Mouse (Mus musculus) midbrain, embryonic 13.5 days (tissue): ENCODE results near the gene Tmem82. TPM values are rescaled to one million over a fixed set of nuclear protein-coding genes. Genes with fewer than 3 reads are reported as not detected.

ENCODE experiments used
- ATAC-seq: fragments of 200-750 bp; cut with Nextera tagmentation; 2 replicates; pipeline ENCODE4 v1.8.0; 2017; ENCODE audit warnings: mild to moderate bottlenecking, moderate TSS enrichment, moderate library complexity
- H3K27ac ChIP-seq: fragments of 300-500 bp; sonication (generic); 2 replicates; pipeline ENCODE4 v1.5.1; 2015; ENCODE audit warnings: inconsistent platforms, mild to moderate bottlenecking, moderate library complexity
- H3K27me3 ChIP-seq: fragments of 300-500 bp; sonication (generic); 2 replicates; pipeline ENCODE4 v1.6.1; 2015; ENCODE audit warnings: mild to moderate bottlenecking, inconsistent platforms
- H3K36me3 ChIP-seq: fragments of 300-500 bp; sonication (generic); 2 replicates; pipeline ENCODE4 v1.6.1; 2015; ENCODE audit warnings: mild to moderate bottlenecking, inconsistent platforms
- H3K4me1 ChIP-seq: fragments of 300-500 bp; sonication (generic); replicated peaks from 2 replicates; pipeline ENCODE4 v1.6.1; 2015; ENCODE audit warnings: inconsistent platforms
- H3K4me2 ChIP-seq: fragments of 300-500 bp; sonication (generic); replicated peaks from 2 replicates; pipeline ENCODE4 v1.6.1; 2015; ENCODE audit warnings: moderate library complexity, mild to moderate bottlenecking, inconsistent platforms
- H3K4me3 ChIP-seq: fragments of 300-500 bp; sonication (generic); replicated peaks from 2 replicates; pipeline ENCODE4 v1.5.1; 2015; ENCODE audit warnings: mild to moderate bottlenecking, inconsistent platforms
- H3K9ac ChIP-seq: fragments of 300-500 bp; sonication (generic); replicated peaks from 2 replicates; pipeline ENCODE4 v1.6.1; 2015; ENCODE audit warnings: mild to moderate bottlenecking, inconsistent platforms
- H3K9me3 ChIP-seq: fragments of 300-500 bp; sonication (generic); 2 replicates; pipeline ENCODE4 v1.6.1; 2016; ENCODE audit warnings: mild to moderate bottlenecking, inconsistent platforms
- WGBS: fragments of 180-500 bp; shearing (Covaris S2); methylation state at CpG from one replicate; pipeline ENCODE4 v1.1.7; 2015; 5-methylcytosine and 5-hydroxymethylcytosine counted together
- polyA plus RNA-seq: library from polyadenylated mRNA; unstranded; fragments of >200 nt; fragmentation: Nextera tagmentation; extraction: Ambion mirVana; gene quantifications from 2 replicates; pipeline ENCODE4 v1.2.1, GENCODE M21; 2015

Tmem82 gene
- polyA plus RNA-seq, 1 experiment from 2014 or later = 0.27 TPM

DNA sequence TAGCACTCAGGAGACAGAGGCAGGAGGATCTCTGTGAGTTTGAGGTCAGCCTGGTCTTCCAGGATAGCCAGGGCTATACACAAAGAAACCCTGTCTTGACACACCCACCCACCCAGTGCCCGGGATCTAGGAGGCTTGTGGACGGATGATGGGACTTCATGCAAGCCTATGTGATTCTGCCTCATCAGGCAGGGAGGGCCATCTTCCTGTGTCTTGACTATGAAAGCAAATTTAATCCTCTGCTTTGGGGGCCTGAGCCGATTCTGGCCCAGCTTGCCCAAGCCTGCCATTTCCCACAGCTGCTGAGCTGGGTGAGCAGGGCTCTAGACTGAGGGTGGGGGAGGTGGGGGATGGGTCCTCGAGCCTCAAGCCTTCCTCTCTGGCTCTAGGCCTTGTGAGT is 14.5 kb downstream of the Tmem82 start:
- H3K27me3 ChIP-seq = peaks cover 16% of the 10 kb centered on the region
- ATAC-seq = no peak
- H3K9me3 ChIP-seq = no peaks in the 10 kb centered on the region
- no peak overlapping the region for H3K9ac ChIP-seq
- no peak overlapping the region for H3K4me2 ChIP-seq
- 67% methylated on average over 4 of the region's 4 CpGs for WGBS
- peaks cover 12% of the 10 kb centered on the region for H3K4me1 ChIP-seq
- no peak overlapping the region for H3K4me3 ChIP-seq
- H3K36me3 ChIP-seq = no peaks in the 10 kb centered on the region
- H3K27ac ChIP-seq = no peak overlapping the region

DNA sequence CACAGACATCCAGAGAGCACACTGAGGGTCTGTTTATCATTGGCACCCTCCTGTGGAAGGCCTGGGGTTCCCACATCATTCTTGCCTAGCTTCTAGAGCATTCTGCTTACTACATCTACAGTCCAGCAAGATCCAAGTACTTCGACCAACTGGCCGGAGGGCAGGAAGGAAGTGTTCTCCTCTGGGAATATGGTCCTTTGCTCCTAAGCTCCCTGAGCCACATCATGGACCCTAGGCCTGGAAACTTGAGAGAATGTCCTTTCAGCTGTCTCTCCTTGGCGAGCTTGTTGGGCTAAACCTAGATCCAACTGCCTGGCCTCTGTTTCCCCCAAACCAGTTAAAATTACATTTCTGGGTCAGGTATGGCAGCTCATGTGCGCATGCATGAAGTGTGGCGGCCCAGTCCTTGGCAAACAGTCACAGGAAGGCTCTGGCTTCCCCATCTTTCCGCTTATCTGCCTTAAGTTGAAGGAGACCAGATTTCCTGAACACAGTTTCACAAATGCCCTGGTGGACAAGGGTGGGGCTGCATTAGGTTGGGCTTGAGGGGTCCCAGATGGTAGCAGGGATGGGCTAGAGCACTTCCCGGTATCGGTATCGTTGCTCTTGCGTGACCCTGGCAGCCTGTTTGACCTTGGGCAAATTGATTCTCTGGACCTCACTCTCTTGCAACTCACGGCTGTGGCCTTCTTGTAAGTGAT is 15.8 kb downstream of the Tmem82 start:
- no peak for ATAC-seq
- no peak overlapping the region for H3K9ac ChIP-seq

DNA sequence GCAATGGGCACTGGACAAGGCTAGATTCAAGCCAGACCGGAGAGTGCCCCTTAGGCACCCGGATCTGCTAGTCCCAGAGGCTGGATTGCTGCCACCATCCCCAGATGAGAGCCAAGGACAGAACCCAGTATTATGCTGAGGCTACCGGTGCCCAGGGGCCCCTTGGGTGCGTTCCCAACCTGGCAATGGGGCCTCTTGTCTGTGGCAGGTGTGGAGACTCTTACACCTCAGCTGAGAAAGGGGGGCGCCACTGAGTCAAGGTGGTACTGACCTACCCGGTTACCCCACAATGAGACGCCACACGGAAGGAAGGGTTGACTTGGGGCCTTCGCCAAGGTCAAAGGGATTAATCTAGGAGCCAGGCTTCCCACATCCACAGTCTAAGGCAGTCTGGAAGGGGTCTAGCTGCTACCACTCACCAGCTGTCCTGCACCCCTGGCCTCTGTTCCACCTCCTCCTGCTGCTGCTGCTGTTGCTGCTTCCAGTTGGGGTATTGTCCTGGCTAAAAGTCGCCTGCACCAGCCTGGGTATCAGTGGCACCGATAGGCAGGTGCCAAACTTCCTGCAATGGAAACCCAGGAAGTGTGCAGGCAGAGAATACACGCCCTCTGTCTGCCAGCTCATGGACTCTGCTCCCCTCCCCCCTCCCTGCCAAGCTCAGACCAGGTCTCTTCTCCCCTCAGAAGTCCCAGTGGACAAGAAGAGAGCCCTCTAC is 17.1 kb downstream of the Tmem82 start:
- ATAC-seq = no peak
- H3K4me1 ChIP-seq = peaks cover 22% of the 10 kb centered on the region
- H3K9me3 ChIP-seq = no peaks in the 10 kb centered on the region
- H3K27me3 ChIP-seq = peaks cover 28% of the 10 kb centered on the region
- no peak overlapping the region for H3K4me3 ChIP-seq
- H3K36me3 ChIP-seq = no peaks in the 10 kb centered on the region
- 73% methylated on average over 12 of the region's 12 CpGs for WGBS
- no peak overlapping the region for H3K4me2 ChIP-seq
- H3K9ac ChIP-seq = no peak overlapping the region
- H3K27ac ChIP-seq = no peak overlapping the region

More for the DNA sequence above, 15.8 kb downstream of the Tmem82 start:
- WGBS = 88% methylated on average over 11 of the region's 11 CpGs
- no peaks in the 10 kb centered on the region for H3K9me3 ChIP-seq
- H3K4me3 ChIP-seq = no peak overlapping the region
- H3K4me1 ChIP-seq = peaks cover 22% of the 10 kb centered on the region
- H3K27me3 ChIP-seq = peaks cover 26% of the 10 kb centered on the region
- no peak overlapping the region for H3K4me2 ChIP-seq
- H3K27ac ChIP-seq = no peak overlapping the region
- no peaks in the 10 kb centered on the region for H3K36me3 ChIP-seq

DNA sequence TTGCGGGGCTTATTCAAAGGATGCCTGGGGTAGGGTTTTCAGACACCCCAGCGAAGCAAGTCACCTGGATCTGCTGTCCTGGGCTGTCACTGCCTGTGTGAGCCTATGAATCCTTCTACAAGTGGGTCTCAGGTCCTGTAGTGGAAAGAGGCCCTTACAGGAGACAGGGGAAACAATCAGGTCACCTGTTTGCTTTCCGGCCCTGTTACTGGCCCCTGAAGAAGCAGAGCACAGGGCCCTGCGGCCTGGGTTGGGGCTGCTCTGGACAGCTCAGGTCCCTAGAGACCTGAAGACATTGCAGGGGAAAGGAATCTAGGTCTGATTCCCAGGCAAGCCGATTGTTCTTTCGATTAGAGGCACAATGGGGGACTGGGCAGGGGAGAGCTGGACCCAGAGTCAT is 18.1 kb downstream of the Tmem82 start:
- ATAC-seq = 0 out of 2 replicates have a peak, but pooled peaks have one; percentile 22
- no peak overlapping the region for H3K4me2 ChIP-seq
- H3K36me3 ChIP-seq = no peaks in the 10 kb centered on the region
- no peak overlapping the region for H3K9ac ChIP-seq
- no peaks in the 10 kb centered on the region for H3K9me3 ChIP-seq
- H3K4me3 ChIP-seq = no peak overlapping the region
- peaks cover 28% of the 10 kb centered on the region for H3K27me3 ChIP-seq
- WGBS = 23% methylated on average over 6 of the region's 6 CpGs
- peaks cover 22% of the 10 kb centered on the region for H3K4me1 ChIP-seq
- no peak overlapping the region for H3K27ac ChIP-seq

DNA sequence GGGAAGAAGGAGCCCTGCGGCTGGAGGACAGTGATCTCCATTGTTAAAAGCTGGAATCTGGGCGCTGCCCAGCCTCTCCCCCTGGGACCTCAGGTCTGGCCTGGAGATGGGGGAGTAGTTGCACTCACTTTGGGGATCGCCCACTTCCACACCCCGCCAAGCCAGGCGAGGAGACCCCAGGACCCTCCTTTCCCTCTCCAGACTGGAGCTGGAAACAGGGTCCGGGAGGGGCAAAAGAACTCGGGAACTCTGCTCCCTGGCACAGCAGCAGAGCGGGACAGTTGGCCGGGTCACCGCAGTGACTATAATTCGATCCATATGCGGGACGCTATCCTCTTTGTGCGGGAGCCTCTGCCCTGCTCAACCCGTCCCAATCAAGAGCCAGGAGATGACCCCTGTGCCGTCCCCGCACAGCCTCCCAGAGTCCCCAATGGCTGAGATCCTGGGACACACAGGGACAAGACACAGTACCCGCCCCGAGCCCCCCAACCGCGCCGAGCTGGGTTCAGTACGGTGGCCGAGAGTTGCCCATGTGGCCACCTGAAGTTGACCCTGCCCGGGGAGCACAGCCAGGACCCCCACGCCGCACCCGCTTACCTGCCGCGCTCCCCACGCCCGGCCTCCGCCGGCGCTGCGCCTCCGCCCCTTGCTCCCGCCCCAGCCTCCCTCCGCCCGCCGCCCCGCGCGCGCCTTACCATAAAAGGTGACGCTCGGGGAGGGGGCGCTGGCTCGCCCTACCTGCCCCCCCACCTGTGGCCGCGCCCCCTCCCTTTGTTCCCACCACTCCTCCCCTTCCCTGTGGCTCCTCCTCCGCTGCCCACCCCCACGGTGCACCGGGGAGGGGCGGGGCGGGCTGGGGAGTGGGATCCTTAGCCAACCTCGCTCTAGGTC is 18.9 kb downstream of the Tmem82 start:
- 1% methylated on average over 45 of the region's 57 CpGs for WGBS
- H3K4me1 ChIP-seq = peaks cover 22% of the 10 kb centered on the region
- peak overlapping the region; percentile 59 for H3K4me3 ChIP-seq
- peaks cover 4% of the 10 kb centered on the region; the same call in 1 of the 2 replicates for H3K36me3 ChIP-seq
- peaks cover 28% of the 10 kb centered on the region for H3K27me3 ChIP-seq
- H3K9ac ChIP-seq = peak overlapping the region; percentile 73
- H3K4me2 ChIP-seq = peak overlapping the region; percentile 89
- no peak overlapping the region for H3K27ac ChIP-seq
- no peaks in the 10 kb centered on the region for H3K9me3 ChIP-seq
- peak; percentile 47 for ATAC-seq

DNA sequence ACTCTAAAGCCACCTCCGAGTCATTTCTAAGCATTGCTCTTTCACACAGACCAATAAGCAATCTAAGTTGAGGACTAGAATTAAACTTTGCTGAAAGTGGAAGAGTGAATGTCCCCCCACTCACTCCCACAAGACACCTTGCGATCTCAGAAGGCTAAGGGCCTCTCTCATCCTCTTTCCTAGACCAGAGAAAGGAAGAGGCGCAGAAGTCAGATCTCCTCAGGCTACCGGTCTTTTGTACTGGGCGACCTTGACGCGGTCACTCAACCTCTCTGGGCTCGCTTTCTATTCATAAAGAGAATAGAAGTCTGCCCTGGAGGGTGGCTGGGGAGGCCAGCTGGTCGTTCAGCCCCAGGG is 19.6 kb downstream of the Tmem82 start:
- Histone ChIP-seq H3K4me1 (peaks cover 22% of the 10 kb centered on the region), H3K27ac (no peak overlapping the region), H3K27me3 (peaks cover 28% of the 10 kb centered on the region), H3K4me2 (peak overlapping the region; percentile 89), H3K9me3 (no peaks in the 10 kb centered on the region), H3K9ac (peak overlapping the region; percentile 73), H3K4me3 (peak overlapping the region; percentile 59), H3K36me3 (peaks cover 9% of the 10 kb centered on the region; the same call in 1 of the 2 replicates)
- no peak for ATAC-seq
- under 1% methylated on average over 9 of the region's 9 CpGs for WGBS

DNA sequence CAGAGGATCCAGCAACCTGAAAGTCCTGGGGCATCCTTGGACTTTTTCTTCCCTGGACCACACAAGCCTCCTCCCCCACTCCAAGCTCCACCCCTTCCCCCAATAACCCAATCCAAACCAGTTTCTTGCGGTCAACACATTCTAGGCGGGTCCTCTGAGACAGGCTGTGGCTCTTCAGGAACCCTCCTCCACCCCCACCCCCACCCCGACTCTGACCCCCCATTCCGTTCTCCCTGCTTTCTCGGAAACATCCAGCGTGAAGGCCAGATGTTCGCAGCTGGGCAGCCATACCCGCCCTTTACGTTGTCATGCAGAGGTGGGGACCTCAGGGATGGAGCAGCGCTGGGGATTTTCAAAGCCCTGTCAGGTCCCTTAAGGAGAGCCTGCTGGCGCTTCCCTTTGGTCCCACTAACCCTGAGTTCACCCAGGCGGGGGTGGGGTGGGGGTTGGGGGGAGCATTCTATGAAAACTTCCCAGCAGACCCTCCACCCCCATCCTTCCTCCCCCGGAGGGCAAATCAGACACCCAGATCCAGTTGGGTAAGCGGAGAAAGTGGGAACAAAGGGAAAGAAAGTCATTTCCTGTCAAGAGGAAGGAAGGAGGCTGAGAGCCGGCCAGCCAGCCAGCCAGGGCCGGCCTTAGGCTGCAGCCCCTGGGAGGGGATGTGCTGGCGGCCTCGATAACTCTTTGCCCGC is 20.1 kb downstream of the Tmem82 start:
- peak; percentile 37; the same call in 1 of the 2 replicates for ATAC-seq
- WGBS = 1% methylated on average over 19 of the region's 19 CpGs
- Histone ChIP-seq H3K4me3 (peak overlapping the region; percentile 59), H3K4me2 (peak overlapping the region; percentile 89), H3K27me3 (peaks cover 28% of the 10 kb centered on the region), H3K36me3 (peaks cover 9% of the 10 kb centered on the region; the same call in 1 of the 2 replicates), H3K9me3 (no peaks in the 10 kb centered on the region), H3K4me1 (peaks cover 22% of the 10 kb centered on the region), H3K9ac (peak overlapping the region; percentile 73; the same call in 1 of the 2 replicates), H3K27ac (no peak overlapping the region)

DNA sequence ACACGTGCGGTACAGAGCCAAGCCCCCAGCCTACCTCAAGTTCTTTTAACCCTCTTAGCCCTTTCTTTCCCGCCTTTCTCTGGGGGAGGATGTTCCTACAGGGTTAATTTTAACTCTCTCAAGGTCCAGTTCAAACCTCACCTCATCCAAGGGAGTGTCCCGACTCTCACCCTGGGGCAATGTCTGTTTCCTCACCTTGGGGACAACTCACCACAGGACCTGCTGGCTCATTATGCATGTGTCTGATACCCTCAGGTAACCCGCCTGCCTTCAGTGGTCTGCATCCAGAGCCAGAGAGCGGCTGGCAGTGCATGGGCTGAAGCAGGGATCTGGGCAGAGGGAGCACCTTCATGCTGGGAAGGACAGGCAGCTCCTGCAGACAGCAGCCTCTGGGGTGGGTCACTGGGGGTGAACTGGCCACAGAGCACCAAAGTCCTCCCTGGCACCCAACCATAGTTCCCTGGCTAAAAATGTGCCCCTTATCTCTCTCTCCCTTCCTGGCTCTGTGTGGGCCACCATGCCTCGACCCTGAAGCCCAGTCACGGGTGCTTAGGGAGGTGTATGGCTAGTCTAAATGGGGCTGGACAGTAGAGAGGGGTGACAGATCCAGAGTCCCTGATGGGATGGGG is 21.6 kb downstream of the Tmem82 start:
- Histone ChIP-seq H3K4me1 (peaks cover 22% of the 10 kb centered on the region), H3K9me3 (no peaks in the 10 kb centered on the region), H3K4me3 (no peak overlapping the region), H3K4me2 (no peak overlapping the region), H3K27ac (no peak overlapping the region), H3K9ac (no peak overlapping the region), H3K36me3 (peaks cover 10% of the 10 kb centered on the region; the same call in 1 of the 2 replicates), H3K27me3 (peaks cover 28% of the 10 kb centered on the region)
- 85% methylated on average over 8 of the region's 8 CpGs for WGBS
- ATAC-seq = no peak

DNA sequence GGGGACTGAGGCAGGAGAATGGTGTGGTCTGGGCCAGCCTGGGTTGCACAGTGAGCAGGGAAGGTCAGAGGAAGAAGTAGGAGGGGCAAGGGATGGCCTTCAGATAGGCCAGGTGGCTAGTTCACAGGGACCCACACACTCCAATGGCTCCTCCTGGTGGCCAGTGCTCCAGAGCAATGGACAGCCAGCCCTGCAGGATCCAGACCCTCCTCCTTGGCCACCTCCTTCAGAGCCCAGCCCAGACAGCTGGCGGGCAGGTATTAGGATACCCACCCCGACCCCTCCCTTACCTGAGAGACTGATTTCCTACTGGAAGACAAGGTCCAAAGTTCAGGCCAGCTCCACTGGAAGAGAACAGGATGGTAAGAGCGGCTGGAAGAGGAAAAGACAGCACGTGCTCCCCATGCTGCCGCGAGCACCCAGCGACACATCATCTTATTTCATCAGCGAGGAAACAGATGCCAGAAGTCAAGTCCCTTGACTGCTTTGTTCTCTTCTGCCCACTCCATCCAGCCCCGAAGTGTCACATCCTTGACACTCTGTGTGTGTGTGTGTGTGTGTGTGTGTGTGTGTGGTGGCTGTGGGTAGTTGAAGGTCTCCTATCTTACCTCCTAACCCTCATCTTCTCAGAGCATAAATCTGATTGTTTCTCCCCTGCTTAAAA is 22.7 kb downstream of the Tmem82 start:
- H3K27ac ChIP-seq = no peak overlapping the region
- no peak overlapping the region for H3K4me2 ChIP-seq
- no peak for ATAC-seq
- H3K4me3 ChIP-seq = no peak overlapping the region
- peaks cover 23% of the 10 kb centered on the region for H3K27me3 ChIP-seq
- peaks cover 22% of the 10 kb centered on the region for H3K4me1 ChIP-seq
- no peak overlapping the region for H3K9ac ChIP-seq
- 82% methylated on average over 9 of the region's 9 CpGs for WGBS
- H3K36me3 ChIP-seq = peaks cover 15% of the 10 kb centered on the region; the same call in 1 of the 2 replicates
- no peaks in the 10 kb centered on the region for H3K9me3 ChIP-seq

DNA sequence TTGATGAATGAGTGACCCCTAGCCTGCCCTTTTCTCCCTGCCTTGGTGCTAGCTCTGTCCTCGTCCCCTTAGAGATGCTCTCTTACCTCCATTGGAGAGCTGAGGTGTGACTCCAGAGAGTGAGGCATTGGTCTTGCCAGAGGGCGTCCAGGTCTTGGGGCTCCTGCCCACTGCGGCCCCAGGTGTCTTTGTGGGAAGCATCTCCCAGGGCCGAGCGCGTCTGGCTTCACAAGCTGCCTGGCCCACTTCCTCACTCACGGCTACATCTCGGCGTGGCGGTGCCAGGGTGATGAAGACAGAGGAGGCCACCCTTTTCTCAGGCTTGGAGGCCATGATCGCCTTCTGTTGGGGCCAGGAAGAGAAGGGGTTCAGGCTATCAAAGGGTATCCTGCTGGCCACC is 23.3 kb downstream of the Tmem82 start:
- no peak overlapping the region for H3K4me2 ChIP-seq
- H3K4me3 ChIP-seq = no peak overlapping the region
- WGBS = 92% methylated on average over 11 of the region's 11 CpGs
- peaks cover 23% of the 10 kb centered on the region for H3K27me3 ChIP-seq
- ATAC-seq = no peak
- no peak overlapping the region for H3K9ac ChIP-seq
- no peaks in the 10 kb centered on the region for H3K9me3 ChIP-seq
- H3K4me1 ChIP-seq = peaks cover 22% of the 10 kb centered on the region
- H3K36me3 ChIP-seq = peaks cover 15% of the 10 kb centered on the region; the same call in 1 of the 2 replicates
- H3K27ac ChIP-seq = no peak overlapping the region
